Mouse (Mus musculus) midbrain, embryonic 12.5 days (tissue): ENCODE data around the gene Dcun1d2. TPM values are rescaled to one million over a fixed set of nuclear protein-coding genes. Genes with fewer than 3 reads are reported as not detected.
A peak's percentile ranks its signal among the peaks of the same experiment; 100 is the strongest.

ENCODE experiments used
- ATAC-seq: fragments of 200-750 bp; cut with Nextera tagmentation; 2 replicates; pipeline ENCODE4 v1.8.0; 2017; ENCODE audit warnings: low read depth, moderate TSS enrichment, moderate library complexity; ENCODE audit not compliant: low FRiP score
- H3K27ac ChIP-seq: fragments of 300-500 bp; sonication (generic); replicated peaks from 2 replicates; pipeline ENCODE4 v1.5.1; 2016; ENCODE audit warnings: mild to moderate bottlenecking
- H3K27me3 ChIP-seq: fragments of 300-500 bp; sonication (generic); 2 replicates; pipeline ENCODE4 v1.6.1; 2016; ENCODE audit warnings: mild to moderate bottlenecking
- H3K36me3 ChIP-seq: fragments of 300-500 bp; sonication (generic); 2 replicates; pipeline ENCODE4 v1.6.1; 2016
- H3K4me1 ChIP-seq: fragments of 300-500 bp; sonication (generic); 2 replicates; pipeline ENCODE4 v1.6.1; 2016
- H3K4me2 ChIP-seq: fragments of 300-500 bp; sonication (generic); replicated peaks from 2 replicates; pipeline ENCODE4 v1.6.1; 2016; ENCODE audit warnings: mild to moderate bottlenecking, moderate library complexity
- H3K4me3 ChIP-seq: fragments of 300-500 bp; sonication (generic); 2 replicates; pipeline ENCODE4 v1.5.1; 2016; ENCODE audit warnings: mild to moderate bottlenecking
- H3K9ac ChIP-seq: fragments of 300-500 bp; sonication (generic); replicated peaks from 2 replicates; pipeline ENCODE4 v1.6.1; 2016; ENCODE audit warnings: mild to moderate bottlenecking, moderate library complexity
- H3K9me3 ChIP-seq: fragments of 300-500 bp; sonication (generic); 2 replicates; pipeline ENCODE4 v1.6.1; 2016; ENCODE audit warnings: mild to moderate bottlenecking
- WGBS: fragments of 180-500 bp; shearing (Covaris S2); methylation state at CpG from one replicate; pipeline ENCODE4 v1.1.7; 2016; 5-methylcytosine and 5-hydroxymethylcytosine counted together
- polyA plus RNA-seq: library from polyadenylated mRNA; unstranded; fragments of >200 nt; fragmentation: Nextera tagmentation; extraction: Ambion mirVana; gene quantifications from 2 replicates; pipeline ENCODE4 v1.2.1, GENCODE M21; 2016

Dcun1d2 gene
- polyA plus RNA-seq, 1 experiment from 2014 or later = 30.9 TPM

GRCm38 (mm10) chr8:13218441-13218840 lies 69.5 kb downstream of the Dcun1d2 start:
- H3K36me3 ChIP-seq = no peaks in the 10 kb centered on the region
- H3K27me3 ChIP-seq = peaks cover 4% of the 10 kb centered on the region; the same call in 1 of the 2 replicates
- no peaks in the 10 kb centered on the region for H3K9me3 ChIP-seq
- no peak for ATAC-seq
- 83% methylated on average over 4 of the region's 4 CpGs for WGBS
- H3K27ac ChIP-seq = no peak overlapping the region
- no peak overlapping the region for H3K4me2 ChIP-seq
- H3K4me3 ChIP-seq = no peak overlapping the region
- H3K9ac ChIP-seq = no peak overlapping the region
- H3K4me1 ChIP-seq = peaks cover 4% of the 10 kb centered on the region

DNA sequence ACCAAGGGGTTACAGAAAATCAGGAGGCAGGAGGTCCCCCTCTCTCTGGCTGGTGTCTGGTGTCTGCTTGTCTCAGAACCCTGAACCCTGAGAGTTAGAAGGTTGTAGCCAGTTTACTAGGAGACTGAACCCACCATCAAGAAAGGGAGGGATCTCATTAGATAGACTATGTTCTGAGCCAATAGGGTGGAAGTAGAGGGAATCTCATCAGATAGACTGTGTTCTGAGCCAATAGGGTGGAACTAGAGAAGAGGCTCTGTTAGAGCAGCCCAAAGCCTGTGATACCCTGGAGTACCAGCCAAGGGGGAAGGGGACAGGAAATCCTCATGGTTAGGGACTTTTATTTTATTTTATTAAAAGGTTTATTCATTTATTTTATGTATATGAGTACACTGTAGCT lies 69.9 kb downstream of the Dcun1d2 start:
- no peak for ATAC-seq
- Histone ChIP-seq H3K4me2 (no peak overlapping the region), H3K4me3 (no peak overlapping the region), H3K9ac (no peak overlapping the region), H3K4me1 (peaks cover 8% of the 10 kb centered on the region), H3K27ac (no peak overlapping the region), H3K36me3 (no peaks in the 10 kb centered on the region), H3K9me3 (no peaks in the 10 kb centered on the region), H3K27me3 (peaks cover 5% of the 10 kb centered on the region; the same call in 1 of the 2 replicates)

DNA sequence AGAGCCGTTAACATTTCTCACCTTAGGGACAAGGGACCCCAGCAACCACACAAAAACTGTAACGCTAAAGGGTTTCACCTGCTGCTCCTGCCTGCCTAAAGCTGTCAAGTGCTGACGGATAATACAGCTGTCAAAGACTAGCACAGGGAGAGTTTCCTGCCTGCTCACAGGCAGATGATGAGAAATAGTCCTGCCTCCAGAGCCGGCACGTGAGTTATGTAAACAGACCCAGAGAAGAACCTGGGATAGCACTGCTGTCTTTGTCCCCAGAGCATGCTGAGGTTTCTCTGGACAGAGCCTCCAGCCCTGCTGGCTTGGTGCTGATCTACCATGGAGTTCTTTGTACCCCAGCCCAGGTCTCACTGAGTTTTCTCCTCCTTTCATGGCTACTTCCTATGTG lies 70.8 kb downstream of the Dcun1d2 start:
- Histone ChIP-seq H3K36me3 (no peaks in the 10 kb centered on the region), H3K9ac (no peak overlapping the region), H3K4me1 (peaks cover 9% of the 10 kb centered on the region), H3K4me3 (no peak overlapping the region), H3K27ac (no peak overlapping the region), H3K9me3 (no peaks in the 10 kb centered on the region), H3K4me2 (no peak overlapping the region), H3K27me3 (0 out of 2 replicates have a peak, but pooled peaks cover 5% of the 10 kb centered on the region)
- ATAC-seq = no peak
- WGBS = 71% methylated on average over 5 of the region's 5 CpGs

DNA sequence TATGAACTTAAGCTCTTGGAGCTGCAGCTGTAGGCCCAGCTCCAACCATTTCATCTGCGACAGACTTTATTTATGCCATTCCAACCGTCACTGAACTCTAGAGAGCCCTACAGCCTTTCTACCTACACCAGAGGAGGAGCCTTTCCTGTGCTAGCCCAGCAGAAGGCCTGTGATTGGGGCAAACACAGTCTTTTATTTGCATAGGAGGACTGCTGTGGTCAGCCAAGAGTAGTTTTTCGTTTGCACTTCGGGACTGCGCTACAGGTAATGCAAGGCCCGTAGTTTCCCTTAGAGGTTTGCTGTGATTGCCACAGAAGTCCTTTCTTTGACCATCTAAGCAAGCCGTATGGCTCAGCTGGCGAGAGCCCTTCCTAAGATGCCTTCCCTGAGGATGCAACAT lies 71.5 kb downstream of the Dcun1d2 start:
- H3K27ac ChIP-seq = no peak overlapping the region
- no peak overlapping the region for H3K9ac ChIP-seq
- H3K4me1 ChIP-seq = peaks cover 9% of the 10 kb centered on the region
- no peak for ATAC-seq
- no peak overlapping the region for H3K4me3 ChIP-seq
- H3K36me3 ChIP-seq = no peaks in the 10 kb centered on the region
- no peaks in the 10 kb centered on the region for H3K9me3 ChIP-seq
- no peak overlapping the region for H3K4me2 ChIP-seq
- 0 out of 2 replicates have a peak, but pooled peaks cover 5% of the 10 kb centered on the region for H3K27me3 ChIP-seq
- WGBS = 76% methylated on average over 8 of the region's 8 CpGs

- Histone ChIP-seq H3K4me2 (0 out of 2 replicates have a peak overlapping the region, but pooled peaks have one; percentile 39), H3K9me3 (no peaks in the 10 kb centered on the region), H3K4me3 (no peak overlapping the region), H3K27me3 (0 out of 2 replicates have a peak, but pooled peaks cover 5% of the 10 kb centered on the region), H3K27ac (no peak overlapping the region), H3K9ac (no peak overlapping the region), H3K4me1 (peaks cover 9% of the 10 kb centered on the region), H3K36me3 (no peaks in the 10 kb centered on the region)
- ATAC-seq = peak; percentile 82
- 29% methylated on average over 10 of the region's 10 CpGs for WGBS
Observed at GRCm38 (mm10) chr8:13213479-13214268, 74.3 kb downstream of the Dcun1d2 start.

DNA sequence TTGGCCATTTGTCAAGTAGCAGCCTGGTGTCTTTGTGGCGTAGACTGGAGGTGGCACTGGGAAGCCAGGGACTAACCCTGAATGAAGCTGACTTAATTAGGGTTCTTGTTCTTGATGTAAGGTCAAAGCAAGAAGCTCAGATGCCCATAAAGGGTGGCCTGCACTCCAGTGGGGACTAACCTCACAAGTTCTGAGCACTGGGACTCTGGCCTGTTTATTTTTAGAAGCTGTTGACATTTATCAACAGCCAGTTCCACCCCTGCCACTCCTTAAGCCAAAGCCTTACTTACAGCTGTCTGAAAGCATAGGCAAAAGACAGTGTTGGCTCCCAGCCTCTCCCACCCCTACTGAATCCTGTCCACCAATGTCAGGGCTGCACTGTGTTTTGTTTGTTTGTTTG lies 78.2 kb downstream of the Dcun1d2 start:
- no peak overlapping the region for H3K27ac ChIP-seq
- no peak overlapping the region for H3K4me2 ChIP-seq
- no peak overlapping the region for H3K4me3 ChIP-seq
- no peaks in the 10 kb centered on the region for H3K9me3 ChIP-seq
- no peak for ATAC-seq
- H3K4me1 ChIP-seq = peaks cover 9% of the 10 kb centered on the region
- WGBS = 78% methylated on average over 1 of the region's 1 CpGs
- H3K36me3 ChIP-seq = no peaks in the 10 kb centered on the region
- H3K9ac ChIP-seq = peak overlapping the region; percentile 32; the same call in 1 of the 2 replicates
- 0 out of 2 replicates have a peak, but pooled peaks cover 5% of the 10 kb centered on the region for H3K27me3 ChIP-seq

- peaks cover 9% of the 10 kb centered on the region for H3K4me1 ChIP-seq
- no peaks in the 10 kb centered on the region for H3K36me3 ChIP-seq
- no peak overlapping the region for H3K27ac ChIP-seq
- no peak overlapping the region for H3K9ac ChIP-seq
- H3K4me3 ChIP-seq = no peak overlapping the region
- ATAC-seq = no peak
- H3K4me2 ChIP-seq = no peak overlapping the region
- no peaks in the 10 kb centered on the region for H3K9me3 ChIP-seq
- peaks cover 10% of the 10 kb centered on the region; the same call in 1 of the 2 replicates for H3K27me3 ChIP-seq
- 48% methylated on average over 6 of the region's 6 CpGs for WGBS
Observed at GRCm38 (mm10) chr8:13208627-13209355, 79.1 kb downstream of the Dcun1d2 start.

DNA sequence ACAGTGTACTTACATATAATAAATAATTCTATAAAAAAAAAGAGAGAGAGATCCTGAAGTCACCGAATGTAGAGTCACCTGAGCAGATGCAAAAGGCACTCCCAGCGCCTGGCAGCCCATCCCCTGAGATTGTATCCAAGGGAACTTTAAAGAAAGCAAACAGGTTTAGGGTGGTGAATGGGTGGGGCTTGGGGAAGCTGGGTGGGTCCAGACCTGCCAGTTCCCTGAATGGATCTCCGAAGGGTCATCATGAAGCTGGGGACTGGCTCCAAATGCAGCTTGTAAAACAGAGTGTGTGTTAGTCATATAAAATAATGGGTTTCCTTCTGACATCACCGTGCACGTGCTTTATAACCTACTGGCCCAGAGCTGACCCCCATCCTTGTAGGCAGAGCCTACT lies 81.6 kb downstream of the Dcun1d2 start:
- WGBS = 53% methylated on average over 5 of the region's 5 CpGs

More for the DNA sequence above, 81.6 kb downstream of the Dcun1d2 start:
- Histone ChIP-seq H3K9me3 (no peaks in the 10 kb centered on the region), H3K4me1 (peaks cover 1% of the 10 kb centered on the region; the same call in 1 of the 2 replicates), H3K4me2 (no peak overlapping the region), H3K27ac (no peak overlapping the region), H3K27me3 (peaks cover 30% of the 10 kb centered on the region), H3K4me3 (no peak overlapping the region), H3K9ac (no peak overlapping the region), H3K36me3 (no peaks in the 10 kb centered on the region)
- no peak for ATAC-seq

Other genes starting within 250 kb of the Dcun1d2 start
- gene Proz, start 227.2 kb downstream of the Dcun1d2 start, polyA plus RNA-seq = 0.56 and 0.98 TPM in 2 replicates
- gene Pcid2, start 182.7 kb downstream of the Dcun1d2 start, polyA plus RNA-seq = 58.9 and 62.3 TPM in 2 replicates
- gene Cul4a, start 182.5 kb downstream of the Dcun1d2 start, polyA plus RNA-seq = 82.1 and 86.1 TPM in 2 replicates
- gene Lamp1, start 129.0 kb downstream of the Dcun1d2 start, polyA plus RNA-seq = 242 and 251 TPM in 2 replicates
- 16.4 and 17.1 TPM in 2 replicates for gene Grtp1, start 87.5 kb downstream of the Dcun1d2 start, polyA plus RNA-seq
- gene Adprhl1, start 34.0 kb downstream of the Dcun1d2 start, polyA plus RNA-seq = 0.28 TPM in 1 of 2 replicates, not detected in the other
- 36.5 and 47.8 TPM in 2 replicates for gene Tmco3, start 59 bp upstream of the Dcun1d2 start, polyA plus RNA-seq
- gene Tfdp1, start 50.6 kb upstream of the Dcun1d2 start, polyA plus RNA-seq = 173 and 178 TPM in 2 replicates
- not detected in 2 replicates for gene Atp4b, start 108.7 kb upstream of the Dcun1d2 start, polyA plus RNA-seq
- gene Grk1, start 117.0 kb upstream of the Dcun1d2 start, polyA plus RNA-seq = 0.03 TPM in 1 of 2 replicates, not detected in the other
- not detected in 2 replicates for gene Tmem255b, start 147.1 kb upstream of the Dcun1d2 start, polyA plus RNA-seq
- gene Gas6, start 206.4 kb upstream of the Dcun1d2 start, polyA plus RNA-seq = 17.0 and 18.0 TPM in 2 replicates